Mouse (Mus musculus) brain, embryonic 14.5 days (tissue): Measurements from ENCODE around the gene Gabrb2.

Experiments
- CTCF ChIP-seq: fragments of 200-500 bp; IDR thresholded peaks from 2 replicates; pipeline ENCODE4 v1.5.1; 2012; ENCODE audit warnings: inconsistent platforms, mild to moderate bottlenecking, moderate library complexity, borderline replicate concordance; ENCODE audit not compliant: insufficient read depth, insufficient read length; ENCODE audit errors: extremely low read depth
- POLR2A ChIP-seq: fragments of 200-500 bp; IDR thresholded peaks from 2 replicates; pipeline ENCODE4 v1.6.1; 2012; ENCODE audit warnings: mild to moderate bottlenecking, inconsistent platforms, borderline replicate concordance; ENCODE audit not compliant: poor library complexity, insufficient read depth, insufficient read length, severe bottlenecking; ENCODE audit errors: extremely low read depth

- TF ChIP-seq CTCF = no peak
- TF ChIP-seq POLR2A = no peak
These were observed 113.0 kb downstream of the Gabrb2 start for GRCm38 (mm10) chr11:42532577-42532976.
